Mouse (Mus musculus) testis, postnatal 14 days (tissue): ENCODE results near the gene Vat1l.

Source experiments
- DNase-seq: peaks from one replicate; pipeline ENCODE4 v3.0.0; 2021; ENCODE audit warnings: low spot score

Vat1l gene

GRCm38 (mm10) chr8:114298253-114298652, 92.8 kb downstream of the Vat1l start:
- DNase-seq: no peak

- DNase-seq: no peak
Observed at GRCm38 (mm10) chr8:114300072-114300471, 94.7 kb downstream of the Vat1l start.

- DNase-seq: no peak
Observed at GRCm38 (mm10) chr8:114306296-114306695, 100.9 kb downstream of the Vat1l start.

- DNase-seq: no peak
Observed at GRCm38 (mm10) chr8:114314669-114315325, 109.4 kb downstream of the Vat1l start.

- no peak for DNase-seq
Observed at GRCm38 (mm10) chr8:114318161-114318560, 112.7 kb downstream of the Vat1l start.

- no peak for DNase-seq
Observed at GRCm38 (mm10) chr8:114322096-114322495, 116.7 kb downstream of the Vat1l start.

- DNase-seq: no peak
Observed at GRCm38 (mm10) chr8:114331928-114332327, 126.5 kb downstream of the Vat1l start.

- no peak for DNase-seq
Observed at GRCm38 (mm10) chr8:114332949-114333348, 127.5 kb downstream of the Vat1l start.

GRCm38 (mm10) chr8:114335721-114336120, 130.3 kb downstream of the Vat1l start:
- no peak for DNase-seq

- no peak for DNase-seq
Observed at GRCm38 (mm10) chr8:114342276-114342675, 136.9 kb downstream of the Vat1l start.

GRCm38 (mm10) chr8:114344789-114345188, 139.4 kb downstream of the Vat1l start:
- DNase-seq: no peak

- no peak for DNase-seq
Observed at GRCm38 (mm10) chr8:114346045-114346444, 140.6 kb downstream of the Vat1l start.

- no peak for DNase-seq
Observed at GRCm38 (mm10) chr8:114351643-114352427, 146.4 kb downstream of the Vat1l start.

- DNase-seq: no peak
Observed at GRCm38 (mm10) chr8:114360506-114360905, 155.1 kb downstream of the Vat1l start.

GRCm38 (mm10) chr8:114363167-114363566, 157.8 kb downstream of the Vat1l start:
- no peak for DNase-seq

GRCm38 (mm10) chr8:114363656-114364055, 158.2 kb downstream of the Vat1l start:
- DNase-seq: no peak

- peak; percentile 75 for DNase-seq
Observed at GRCm38 (mm10) chr8:114369038-114369976, 163.9 kb downstream of the Vat1l start.

- DNase-seq: no peak
Observed at GRCm38 (mm10) chr8:114374390-114374789, 169.0 kb downstream of the Vat1l start.

GRCm38 (mm10) chr8:114384189-114384588, 178.8 kb downstream of the Vat1l start:
- DNase-seq: no peak

- DNase-seq: no peak
Observed at GRCm38 (mm10) chr8:114387494-114387893, 182.1 kb downstream of the Vat1l start.

- DNase-seq: no peak
Observed at GRCm38 (mm10) chr8:114390465-114391254, 185.2 kb downstream of the Vat1l start.

- DNase-seq: no peak
Observed at GRCm38 (mm10) chr8:114398326-114398725, 192.9 kb downstream of the Vat1l start.
